Mouse (Mus musculus) large intestine, adult 2 months (tissue): ENCODE results near the gene Med6. TPM values are rescaled to one million over a fixed set of nuclear protein-coding genes. Genes with fewer than 3 reads are reported as not detected.
A peak's percentile ranks its signal among the peaks of the same experiment; 100 is the strongest.

Source experiments
- DNase-seq: peaks from one replicate; pipeline ENCODE4 v3.0.0-alpha.2; 2012; ENCODE audit warnings: low read depth, low spot score
- WGBS: fragments of 180-500 bp; shearing (Covaris S2); methylation state at CpG from one replicate; pipeline ENCODE4 v1.1.7; 2018; 5-methylcytosine and 5-hydroxymethylcytosine counted together
- polyA plus RNA-seq: library from polyadenylated mRNA; depleted of rRNA; stranded (reverse); fragments of >200 nt; gene quantifications from 2 replicates; pipeline ENCODE4 v1.2.3, GENCODE M21; 2012; rRNA removed

Gene Med6
- 10.7 and 11.2 TPM in 2 replicates for polyA plus RNA-seq

DNA sequence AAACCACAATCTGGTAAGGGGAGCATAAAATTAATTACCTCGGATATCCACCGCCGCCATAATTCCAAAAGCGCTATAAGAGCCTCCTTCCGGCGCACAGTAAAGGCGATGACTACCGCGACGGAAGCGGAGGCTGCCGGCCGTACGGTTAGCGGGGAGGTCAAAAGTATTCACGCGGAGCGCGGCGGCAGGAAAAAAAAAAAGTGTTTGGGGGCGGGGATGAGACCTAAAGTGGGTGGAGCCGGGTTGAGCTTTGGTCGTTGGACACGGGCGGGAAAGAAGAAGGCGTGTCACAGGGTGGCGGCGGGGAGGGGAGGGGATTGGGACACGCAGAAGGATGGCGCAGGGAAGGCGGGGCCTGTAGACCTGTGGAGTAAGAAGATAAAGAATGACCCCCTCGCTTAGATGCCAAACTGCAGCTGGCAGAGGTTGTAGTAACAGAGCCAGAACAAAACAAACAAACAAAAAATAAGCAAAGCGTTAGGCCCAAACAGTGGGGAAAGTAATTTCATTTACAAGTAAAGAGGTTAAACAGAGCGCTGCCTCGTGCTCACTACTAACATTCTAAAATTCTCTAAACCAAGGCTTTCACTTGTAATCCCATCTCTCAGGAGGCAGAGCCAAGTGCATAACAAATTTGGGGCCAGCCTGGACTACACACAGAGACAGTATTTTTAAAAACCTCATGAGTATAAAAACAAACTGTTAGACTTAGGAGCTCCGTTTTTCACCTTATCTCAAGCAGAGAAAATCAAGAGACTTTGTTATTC lies at the start of gene Med6:
TSS of gene Med6 (minus strand) at position 107 of the 770 bp plus-strand sequence.
- 2% methylated on average over 36 of the region's 36 CpGs for WGBS
- DNase-seq = peak; percentile 79

GRCm38 (mm10) chr12:81642361-81643082 lies 47.7 kb upstream of the Med6 start:
- WGBS = 69% methylated on average over 11 of the region's 11 CpGs
- DNase-seq = no peak

GRCm38 (mm10) chr12:81640656-81641055 lies 45.8 kb upstream of the Med6 start:
- DNase-seq = no peak
- 36% methylated on average over 5 of the region's 5 CpGs for WGBS

- WGBS = 90% methylated on average over 2 of the region's 2 CpGs
These were observed 38.4 kb upstream of the Med6 start for GRCm38 (mm10) chr12:81633246-81633645.

GRCm38 (mm10) chr12:81631661-81632401 lies 37.0 kb upstream of the Med6 start:
- WGBS = 6% methylated on average over 31 of the region's 31 CpGs
- no peak for DNase-seq

More at GRCm38 (mm10) chr12:81633246-81633645, 38.4 kb upstream of the Med6 start:
- DNase-seq = no peak

DNA sequence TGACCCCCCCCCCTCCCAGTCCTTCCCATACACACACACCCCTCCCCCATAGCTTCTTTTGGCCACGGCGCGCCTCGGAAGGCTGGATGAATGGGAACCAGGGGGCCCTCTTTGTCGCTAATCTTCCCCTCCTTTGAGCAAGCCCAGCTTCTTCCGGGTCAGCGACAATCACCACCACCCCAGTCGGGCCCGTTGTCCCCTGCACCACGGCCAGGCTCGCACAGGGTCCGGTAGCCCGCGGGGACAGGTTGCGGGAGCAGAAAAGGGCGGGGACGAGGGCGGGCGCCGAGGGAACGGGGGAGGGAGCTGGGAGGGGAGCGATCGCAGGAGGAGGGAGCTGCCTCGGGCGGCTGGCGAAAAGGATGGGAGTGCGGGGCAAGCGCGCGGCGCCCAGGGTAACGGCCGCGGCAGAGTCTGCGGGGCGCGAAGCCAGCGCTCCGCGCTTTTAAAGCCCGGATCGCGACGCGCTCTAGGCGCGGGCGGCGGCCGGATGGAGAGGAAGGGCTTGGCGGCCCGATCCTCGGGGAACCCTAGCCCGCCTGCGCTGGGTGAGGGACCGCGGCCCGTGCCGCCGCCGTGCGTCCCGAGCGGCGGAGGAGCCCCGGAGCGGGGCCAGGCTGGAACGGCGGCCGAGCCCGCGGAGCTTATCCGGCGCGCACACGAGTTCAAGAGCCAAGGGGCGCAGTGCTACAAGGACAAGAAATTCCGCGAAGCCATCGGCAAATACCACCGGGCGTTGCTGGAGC lies 36.3 kb upstream of the Med6 start, which contains the start of gene Ttc9:
TSS of gene Ttc9 (plus strand) at position 335 of the 746 bp plus-strand sequence.
- no peak for DNase-seq
- under 1% methylated on average over 81 of the region's 82 CpGs for WGBS

DNA sequence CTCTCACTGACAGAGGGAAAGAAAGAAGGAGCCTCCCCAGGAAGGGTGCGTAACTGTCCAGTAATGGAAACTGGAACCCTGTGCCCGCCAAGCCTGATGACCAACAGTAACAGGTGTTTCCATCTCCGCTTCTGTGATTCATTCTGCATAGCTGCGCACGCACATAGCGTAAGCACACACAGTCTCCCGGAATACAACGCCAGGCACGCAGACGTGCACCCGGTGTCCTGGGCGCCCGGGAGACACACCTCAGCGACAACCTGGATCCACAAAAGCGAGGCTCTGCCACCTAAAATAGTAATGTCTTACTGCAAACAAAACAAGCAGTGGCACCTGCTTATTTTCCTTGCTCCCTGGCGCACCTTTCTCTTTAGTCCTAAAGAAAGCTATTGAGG lies 35.7 kb upstream of the Med6 start:
- no peak for DNase-seq
- 1% methylated on average over 16 of the region's 16 CpGs for WGBS

DNA sequence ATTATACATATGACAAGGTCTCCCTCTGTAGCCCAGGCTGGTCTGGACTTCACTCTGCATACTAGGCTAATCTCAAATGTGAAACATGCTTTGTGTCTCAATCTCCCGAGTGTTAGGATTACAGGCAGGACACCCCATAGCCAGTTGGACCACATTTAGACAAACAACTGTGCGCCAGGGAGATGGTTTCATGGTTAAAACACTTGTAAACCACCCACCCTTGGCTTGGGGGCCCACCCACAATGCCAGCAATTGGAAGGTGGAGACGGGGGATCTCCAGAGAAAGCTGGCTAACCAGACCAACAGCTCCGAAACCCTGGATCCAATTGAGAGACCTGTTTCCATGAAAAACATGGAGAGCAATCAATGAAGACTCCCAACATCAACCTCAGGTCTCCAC lies 33.3 kb upstream of the Med6 start:
- WGBS = 67% methylated on average over 4 of the region's 4 CpGs

DNA sequence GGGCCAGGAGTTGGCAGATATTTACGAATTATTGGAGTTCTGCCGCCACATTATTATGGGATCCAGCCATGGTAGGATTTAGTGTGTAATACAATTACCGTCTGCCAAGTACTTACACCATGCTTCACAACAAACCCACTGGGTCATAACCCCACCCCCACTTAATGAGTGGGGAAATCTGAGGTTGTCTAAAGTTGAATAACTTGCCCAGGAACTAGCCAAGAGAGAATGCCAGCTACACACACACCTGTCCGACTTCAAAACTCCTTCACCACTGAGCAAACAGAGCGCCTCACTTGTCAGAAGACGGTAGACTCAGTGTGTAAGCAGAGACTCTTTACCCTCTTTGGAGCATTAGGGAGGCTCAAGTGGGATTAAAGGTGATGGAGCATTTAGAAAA lies 32.6 kb upstream of the Med6 start:
- WGBS = 55% methylated on average over 6 of the region's 6 CpGs
- DNase-seq = no peak

More for the DNA sequence above, 33.3 kb upstream of the Med6 start:
- DNase-seq = no peak

- 75% methylated on average over 12 of the region's 12 CpGs for WGBS
- no peak for DNase-seq
These were observed 31.5 kb upstream of the Med6 start for GRCm38 (mm10) chr12:81626226-81626861.

DNA sequence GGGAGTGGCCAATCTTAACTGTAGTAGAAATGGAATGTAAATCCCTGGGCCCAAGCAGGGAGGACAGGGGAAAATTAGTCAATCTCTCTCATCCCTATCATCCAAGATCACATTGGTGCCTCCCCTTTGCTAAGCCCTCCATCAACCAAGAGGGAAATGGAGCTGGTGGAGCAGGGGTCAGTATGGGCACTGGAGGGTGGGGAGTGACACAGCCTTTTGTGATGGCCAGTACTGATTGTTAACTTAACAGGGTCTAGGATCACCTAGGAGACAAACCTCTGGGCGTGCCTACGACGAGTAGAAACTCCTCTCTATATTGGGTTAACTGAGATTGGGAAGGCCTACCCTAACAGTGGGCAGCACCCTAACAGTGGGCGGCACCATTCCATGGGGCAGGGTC lies 28.6 kb upstream of the Med6 start:
- DNase-seq = no peak
- WGBS = 59% methylated on average over 4 of the region's 4 CpGs

- DNase-seq = peak; percentile 29
- WGBS = 7% methylated on average over 5 of the region's 5 CpGs
These were observed 24.5 kb upstream of the Med6 start for GRCm38 (mm10) chr12:81619302-81619701.

GRCm38 (mm10) chr12:81616980-81617379 lies 22.2 kb upstream of the Med6 start:
- no peak for DNase-seq
- 20% methylated on average over 7 of the region's 7 CpGs for WGBS

DNA sequence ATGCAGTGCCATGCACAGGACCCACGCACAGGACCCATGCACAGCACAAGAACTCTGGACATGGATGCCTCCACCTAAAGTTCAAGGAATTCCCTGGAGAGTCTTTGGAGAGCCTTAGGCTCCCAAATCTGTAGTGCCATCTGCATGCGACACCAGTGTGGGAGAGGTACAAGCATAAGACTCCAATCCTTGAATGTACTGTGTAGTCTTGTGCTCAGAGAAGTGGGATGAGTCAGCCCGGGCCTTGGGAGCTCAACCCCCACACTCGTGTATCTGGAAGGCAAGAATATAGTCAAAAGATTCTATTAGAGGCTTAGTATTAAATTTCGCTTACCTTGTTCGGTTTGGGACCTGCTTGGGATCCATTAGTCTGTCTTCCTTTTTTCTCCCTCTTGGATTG lies 21.0 kb upstream of the Med6 start:
- 86% methylated on average over 6 of the region's 6 CpGs for whole genome bisulfite sequencing
- DNase-seq = no peak

DNA sequence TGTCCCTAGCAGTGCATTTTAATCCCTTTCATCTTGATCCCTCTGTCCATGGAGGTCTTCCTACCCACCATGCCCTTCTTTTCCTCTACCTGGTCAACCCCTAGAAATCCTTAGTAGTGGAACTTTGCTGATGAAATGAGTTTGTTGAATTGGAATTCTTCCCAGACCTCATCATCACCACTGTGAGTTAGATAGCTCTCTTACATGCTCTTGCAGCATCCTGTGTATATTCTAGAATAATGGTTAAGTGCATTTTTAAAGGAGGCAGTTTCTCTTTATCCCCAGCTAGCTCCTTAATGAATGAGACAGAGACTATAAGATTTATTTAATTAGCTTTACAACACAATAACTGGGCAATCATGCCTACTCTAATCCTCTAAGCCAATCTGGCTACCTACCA lies 14.6 kb upstream of the Med6 start:
- no peak for DNase-seq

DNA sequence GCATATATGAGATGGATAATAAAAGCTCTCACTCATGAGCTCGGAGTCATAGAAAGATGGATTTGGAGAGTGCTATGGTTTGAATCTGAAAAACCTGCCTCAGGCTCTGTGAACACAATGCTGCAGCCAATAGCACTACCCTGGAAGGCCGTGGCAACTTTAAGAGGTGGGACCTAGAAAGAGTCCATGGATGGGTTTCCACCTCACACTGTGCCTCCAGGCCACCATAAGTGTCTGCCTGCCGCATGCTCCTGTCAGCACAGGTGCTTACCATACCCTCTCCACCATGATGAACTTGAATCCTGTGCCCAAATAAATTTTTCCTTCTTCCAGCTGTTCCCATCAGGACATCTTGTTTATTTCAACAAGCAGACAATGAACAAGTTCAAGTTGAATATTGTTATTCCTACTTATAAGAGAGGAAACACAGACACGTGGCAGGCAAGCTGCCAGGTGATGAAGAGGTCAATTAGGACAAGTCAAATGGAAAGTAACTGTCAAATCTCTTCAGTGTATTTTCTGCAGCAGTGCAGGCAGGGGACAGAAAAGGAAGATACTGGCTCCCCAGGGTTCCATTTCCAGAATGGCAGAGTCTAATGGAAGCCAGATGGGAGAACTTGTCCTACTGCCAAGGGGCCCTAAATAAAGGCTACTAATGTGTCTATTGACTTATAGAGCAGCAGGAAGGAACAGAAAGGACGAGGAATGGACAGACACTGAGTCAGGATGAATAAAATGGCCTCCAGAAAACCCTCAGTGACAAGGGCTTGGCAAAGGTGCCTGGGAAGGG lies 10.4 kb upstream of the Med6 start:
- no peak for DNase-seq
- 52% methylated on average over 5 of the region's 5 CpGs for WGBS

GRCm38 (mm10) chr12:81596547-81597262 lies 1.9 kb upstream of the Med6 start:
- WGBS = 60% methylated on average over 8 of the region's 8 CpGs
- DNase-seq = no peak

- WGBS = 85% methylated on average over 1 of the region's 1 CpGs
- DNase-seq = no peak
These were observed 26.4 kb downstream of the Med6 start, which contains the start of gene Adam21 for GRCm38 (mm10) chr12:81568374-81568773. Gene Adam21 (minus strand): TSS chr12:81568474.
